8 mouse cellular contexts compared by ENCODE assay signal in the genomic region with DNA sequence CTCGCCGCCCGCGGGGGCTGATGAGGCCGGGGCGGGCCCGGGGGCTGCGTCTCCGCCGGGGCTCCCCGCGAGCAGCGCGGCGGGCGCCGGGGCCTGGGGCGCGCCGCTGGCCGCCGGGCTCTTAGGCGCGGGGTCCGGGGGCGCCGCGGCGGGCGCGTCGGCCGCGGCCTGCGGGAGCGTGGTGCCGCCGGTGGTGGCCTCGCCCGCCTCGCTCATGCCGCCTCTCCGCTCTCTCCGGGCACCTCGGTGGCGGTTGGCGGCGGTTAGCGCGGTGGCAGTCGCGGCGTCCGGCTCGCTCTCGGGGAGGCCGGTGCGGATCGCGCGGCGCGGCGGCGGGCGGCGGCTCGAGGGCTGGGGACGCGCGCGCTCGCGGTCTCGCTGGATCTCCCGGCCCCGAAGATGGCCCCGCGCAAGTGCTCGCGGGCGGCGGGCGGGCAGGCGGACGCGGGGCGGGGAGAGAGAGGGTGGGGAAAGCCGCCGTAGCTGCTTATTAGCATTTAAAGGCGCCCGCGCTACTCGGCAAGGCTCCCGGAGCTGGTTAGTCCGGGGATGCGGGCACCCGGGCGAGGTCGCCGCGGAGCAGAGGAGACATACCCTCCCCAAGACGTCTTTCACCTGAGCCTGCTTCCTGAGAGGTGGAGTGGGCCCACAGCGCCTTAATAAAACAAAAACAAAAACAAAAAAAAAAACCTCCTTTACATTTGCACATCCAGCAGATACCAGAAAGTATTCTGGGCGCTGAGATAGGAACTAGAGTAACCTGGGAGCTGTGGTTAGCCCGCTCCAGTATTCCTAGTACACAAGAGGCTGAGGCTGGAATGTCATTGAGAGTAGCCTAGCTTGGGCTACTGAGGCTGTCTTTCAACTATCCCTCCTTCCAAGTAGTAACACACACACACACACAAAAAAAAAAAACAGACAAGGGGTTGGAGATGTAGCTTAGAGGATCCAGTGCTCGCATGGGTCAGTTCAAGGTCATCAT. TPM values are rescaled to one million over a fixed set of nuclear protein-coding genes. Genes with fewer than 3 reads are reported as not detected.
A peak's percentile ranks its signal among the peaks of the same experiment; 100 is the strongest.
DNase-seq lines count a peak whose midpoint lies in the region; ATAC-seq and TF ChIP-seq lines count a peak whose summit lies in the region.

Gene Ybx3 (minus strand): TSS at position 437 of the 982 bp plus-strand sequence.

- no peaks in the 10 kb centered on the region for H3K9me3 ChIP-seq in intestine, postnatal 0 days (ENCODE audit: control insufficient read depth)
- no peaks in the 10 kb centered on the region for H3K9me3 ChIP-seq in midbrain, embryonic 10.5 days (replicated peaks)

- H3K27ac ChIP-seq in intestine, postnatal 0 days (ENCODE audit: low read depth, low read length) = peak within 1 kb of the TSS; percentile 91
- H3K27ac ChIP-seq in midbrain, embryonic 10.5 days (replicated peaks) = peak within 1 kb of the TSS; percentile 94

- peak; percentile 90 for ATAC-seq in intestine, postnatal 0 days

- TF ChIP-seq CTCF in intestine, postnatal 0 days (IDR thresholded peaks at IDR 0.05; ENCODE audit: low read depth) = no peak

- peak; percentile 78 for DNase-seq in adrenal gland, adult 8-10 months
- DNase-seq in embryo, embryonic 9.5 days (ENCODE audit: extremely low spot score) = peak; percentile 84
- no peak for DNase-seq in gonadal fat pad, adult 2 months (ENCODE audit: low read depth)
- peak; percentile 83 to 91 for DNase-seq in left cerebral cortex, postnatal 36 days (ENCODE audit: low spot score in 2 of 2)
- DNase-seq in midbrain, embryonic 10.5 days (ENCODE audit: low spot score) = peak; percentile 83
- peak; percentile 85 for DNase-seq in right cerebral cortex, postnatal 4 days
- DNase-seq in yolk sac, embryonic 10.5 days (ENCODE audit: low spot score) = peak; percentile 87

- H3K27me3 ChIP-seq in intestine, postnatal 0 days (replicated peaks; ENCODE audit: control insufficient read depth, insufficient read depth, low read length) = no peaks in the 10 kb centered on the region
- peaks cover 9% of the 10 kb centered on the region for H3K27me3 ChIP-seq in midbrain, embryonic 10.5 days (ENCODE audit: low read depth, poor library complexity, severe bottlenecking)

- intact Hi-C loops in left cerebral cortex, postnatal 36 days (cut with DNase I) = no loop called here

- H3K36me3 ChIP-seq in intestine, postnatal 0 days (ENCODE audit: control insufficient read depth, insufficient read depth) = no peaks in the 10 kb centered on the region
- no peaks in the 10 kb centered on the region for H3K36me3 ChIP-seq in midbrain, embryonic 10.5 days

- peak within 1 kb of the TSS; percentile 83 for H3K9ac ChIP-seq in intestine, postnatal 0 days (ENCODE audit: low read depth, low read length)

- peak within 1 kb of the TSS; percentile 95 for H3K4me2 ChIP-seq in intestine, postnatal 0 days (replicated peaks; ENCODE audit: low read depth)

- WGBS in intestine, postnatal 0 days = under 1% methylated on average over 90 of the region's 107 CpGs
- WGBS in midbrain, embryonic 10.5 days = under 1% methylated on average over 107 of the region's 107 CpGs

- peak within 1 kb of the TSS; percentile 78 for H3K4me3 ChIP-seq in intestine, postnatal 0 days (ENCODE audit: low read depth, low read length)
- peak within 1 kb of the TSS; percentile 85 for H3K4me3 ChIP-seq in midbrain, embryonic 10.5 days

- no peaks in the 10 kb centered on the region; the same call in 1 of the 2 replicates for H3K4me1 ChIP-seq in intestine, postnatal 0 days (replicated peaks; ENCODE audit: control insufficient read depth, insufficient read depth, low read length)
- H3K4me1 ChIP-seq in midbrain, embryonic 10.5 days = peaks cover 31% of the 10 kb centered on the region

RNA-seq across cellular contexts. Expression of gene Ybx3, which starts in this region (rescaled TPM):
- 100 to 1,000 TPM in 3 of 4 experiments, 10 to 100 TPM in 1; 88.8 to 159 (median 120) TPM for total RNA-seq in adrenal gland, adult 8-10 months (2022)
- 60.2 and 86.4 TPM in 2 replicates for polyA plus RNA-seq in gonadal fat pad, adult 2 months (2012; rRNA removed)
- polyA plus RNA-seq in intestine, postnatal 0 days (2015; fragmentation: Nextera tagmentation; extraction: Ambion mirVana) = 33.9 and 39.9 TPM in 2 replicates
- total RNA-seq in left cerebral cortex, postnatal 36 days (2021) = 10 to 100 TPM; 40.9 to 44.5 TPM
- polyA plus RNA-seq in midbrain, embryonic 10.5 days (2016; fragmentation: Nextera tagmentation; extraction: Ambion mirVana) = 30.7 and 37.8 TPM in 2 replicates
